Mouse (Mus musculus): ENCODE measurements at regions not wholly inside any gene's neighbourhood (a gene's known extent, or its start where the extent isn't known, plus 50 kb on each side); places are given as distances from the start of the nearest gene placed in this dataset.

DNA sequence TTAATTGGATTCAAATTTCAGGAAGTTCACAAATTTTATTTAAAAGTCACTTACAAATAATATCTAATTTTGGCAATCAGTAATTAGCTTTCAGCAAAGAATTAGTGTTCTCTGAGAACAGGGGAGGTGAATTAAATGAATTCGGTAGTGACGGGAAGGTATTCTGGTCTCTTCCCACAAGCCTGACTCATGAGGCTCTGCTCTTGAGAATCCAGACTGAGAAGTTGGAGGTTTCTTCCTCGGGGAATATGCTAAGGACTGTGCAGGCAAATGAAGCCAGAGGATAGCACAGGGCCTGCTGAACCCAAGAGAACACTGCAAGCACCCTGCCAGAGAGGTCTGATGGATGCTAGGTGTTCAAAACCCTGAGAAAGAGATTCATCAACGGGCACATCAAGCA is 144.6 kb upstream of the Fat4 start:
- no peak for TF ChIP-seq CTCF (IDR thresholded peaks at IDR 0.05; ENCODE audit: low read depth)
- TF ChIP-seq EP300 (optimal IDR thresholded peaks at IDR 0.05), result no peak
